Mouse (Mus musculus) heart, embryonic 15.5 days (tissue): ENCODE results near the gene Krt20. TPM values are rescaled to one million over a fixed set of nuclear protein-coding genes. Genes with fewer than 3 reads are reported as not detected.

Experiments used
- ATAC-seq: fragments of 200-750 bp; cut with Nextera tagmentation; replicated peaks from 2 replicates; pipeline ENCODE4 v1.8.0; 2017; ENCODE audit warnings: low read depth, moderate TSS enrichment; ENCODE audit not compliant: insufficient number of reproducible peaks, insufficient read depth, low FRiP score
- H3K27ac ChIP-seq: fragments of 300-500 bp; sonication (generic); 2 replicates; pipeline ENCODE4 v1.5.1; 2015; ENCODE audit warnings: mild to moderate bottlenecking, inconsistent platforms
- H3K27me3 ChIP-seq: fragments of 300-500 bp; sonication (generic); 2 replicates; pipeline ENCODE4 v1.6.1; 2015; ENCODE audit warnings: inconsistent platforms
- H3K36me3 ChIP-seq: fragments of 300-500 bp; sonication (generic); 2 replicates; pipeline ENCODE4 v1.6.1; 2015; ENCODE audit warnings: mild to moderate bottlenecking, inconsistent platforms
- H3K4me1 ChIP-seq: fragments of 300-500 bp; sonication (generic); replicated peaks from 2 replicates; pipeline ENCODE4 v1.6.1; 2015; ENCODE audit warnings: inconsistent platforms
- H3K4me2 ChIP-seq: fragments of 300-500 bp; sonication (generic); 2 replicates; pipeline ENCODE4 v1.6.1; 2015; ENCODE audit warnings: inconsistent platforms, mild to moderate bottlenecking, moderate library complexity
- H3K4me3 ChIP-seq: fragments of 300-500 bp; sonication (generic); 2 replicates; pipeline ENCODE4 v1.5.1; 2015; ENCODE audit warnings: mild to moderate bottlenecking, inconsistent platforms
- H3K9ac ChIP-seq: fragments of 300-500 bp; sonication (generic); 2 replicates; pipeline ENCODE4 v1.6.1; 2015; ENCODE audit warnings: mild to moderate bottlenecking, inconsistent platforms
- H3K9me3 ChIP-seq: fragments of 300-500 bp; sonication (generic); replicated peaks from 2 replicates; pipeline ENCODE4 v1.6.1; 2016; ENCODE audit warnings: inconsistent platforms
- WGBS: fragments of 180-500 bp; shearing (Covaris S2); methylation state at CpG from one replicate; pipeline ENCODE4 v1.1.7; 2015; ENCODE audit warnings: mixed read lengths; 5-methylcytosine and 5-hydroxymethylcytosine counted together
- polyA plus RNA-seq: library from polyadenylated mRNA; unstranded; fragments of >200 nt; fragmentation: Nextera tagmentation; extraction: Ambion mirVana; gene quantifications from 2 replicates; pipeline ENCODE4 v1.2.1, GENCODE M21; 2015

Krt20 gene
- polyA plus RNA-seq, 1 experiment from 2014 or later: 0.43 TPM

GRCm38 (mm10) chr11:99413247-99413646, 24.7 kb downstream of the Krt20 start:
- WGBS: 23% methylated on average over 6 of the region's 6 CpGs
- ATAC-seq: no peak

GRCm38 (mm10) chr11:99406186-99406585, 31.8 kb downstream of the Krt20 start:
- 63% methylated on average over 10 of the region's 10 CpGs for WGBS
- no peak for ATAC-seq
- Histone ChIP-seq H3K9me3 (no peaks in the 10 kb centered on the region), H3K4me2 (no peak overlapping the region), H3K4me1 (no peaks in the 10 kb centered on the region), H3K4me3 (no peak overlapping the region), H3K27me3 (peaks cover 17% of the 10 kb centered on the region), H3K36me3 (no peaks in the 10 kb centered on the region), H3K9ac (no peak overlapping the region), H3K27ac (no peak overlapping the region)

More at GRCm38 (mm10) chr11:99413247-99413646, 24.7 kb downstream of the Krt20 start:
- Histone ChIP-seq H3K27ac (no peak overlapping the region), H3K4me3 (no peak overlapping the region), H3K27me3 (peaks cover 10% of the 10 kb centered on the region), H3K9ac (no peak overlapping the region), H3K9me3 (no peaks in the 10 kb centered on the region), H3K4me2 (no peak overlapping the region), H3K4me1 (no peaks in the 10 kb centered on the region), H3K36me3 (no peaks in the 10 kb centered on the region)

GRCm38 (mm10) chr11:99399956-99400549, 37.9 kb downstream of the Krt20 start:
- 71% methylated on average over 13 of the region's 13 CpGs for WGBS
- no peak for ATAC-seq
- H3K9ac ChIP-seq: no peak overlapping the region
- H3K27me3 ChIP-seq: peaks cover 34% of the 10 kb centered on the region
- H3K4me1 ChIP-seq: no peaks in the 10 kb centered on the region
- H3K4me2 ChIP-seq: no peak overlapping the region
- no peaks in the 10 kb centered on the region for H3K36me3 ChIP-seq
- no peaks in the 10 kb centered on the region for H3K9me3 ChIP-seq
- H3K4me3 ChIP-seq: no peak overlapping the region
- H3K27ac ChIP-seq: no peak overlapping the region

GRCm38 (mm10) chr11:99398832-99399231, 39.1 kb downstream of the Krt20 start:
- Histone ChIP-seq H3K36me3 (no peaks in the 10 kb centered on the region), H3K9ac (no peak overlapping the region), H3K27me3 (peaks cover 36% of the 10 kb centered on the region), H3K4me2 (no peak overlapping the region), H3K4me1 (no peaks in the 10 kb centered on the region), H3K9me3 (no peaks in the 10 kb centered on the region), H3K4me3 (no peak overlapping the region), H3K27ac (no peak overlapping the region)
- WGBS: 63% methylated on average over 8 of the region's 8 CpGs
- no peak for ATAC-seq

- Histone ChIP-seq H3K4me3 (no peak overlapping the region), H3K9ac (no peak overlapping the region), H3K9me3 (no peaks in the 10 kb centered on the region), H3K27ac (no peak overlapping the region), H3K4me1 (no peaks in the 10 kb centered on the region), H3K4me2 (no peak overlapping the region), H3K36me3 (no peaks in the 10 kb centered on the region), H3K27me3 (peaks cover 37% of the 10 kb centered on the region)
- WGBS: 64% methylated on average over 3 of the region's 3 CpGs
- no peak for ATAC-seq
Observed at GRCm38 (mm10) chr11:99398084-99398483, 39.9 kb downstream of the Krt20 start.

GRCm38 (mm10) chr11:99396661-99397060, 41.3 kb downstream of the Krt20 start:
- no peak for ATAC-seq
- peaks cover 31% of the 10 kb centered on the region for H3K27me3 ChIP-seq
- H3K36me3 ChIP-seq: no peaks in the 10 kb centered on the region
- 78% methylated on average over 2 of the region's 2 CpGs for WGBS
- no peak overlapping the region for H3K27ac ChIP-seq
- no peak overlapping the region for H3K4me2 ChIP-seq
- no peaks in the 10 kb centered on the region for H3K4me1 ChIP-seq
- H3K9ac ChIP-seq: no peak overlapping the region
- no peaks in the 10 kb centered on the region for H3K9me3 ChIP-seq
- no peak overlapping the region for H3K4me3 ChIP-seq

- H3K27me3 ChIP-seq: peaks cover 31% of the 10 kb centered on the region
- no peak overlapping the region for H3K9ac ChIP-seq
- H3K36me3 ChIP-seq: no peaks in the 10 kb centered on the region
- H3K9me3 ChIP-seq: no peaks in the 10 kb centered on the region
- H3K27ac ChIP-seq: no peak overlapping the region
- H3K4me3 ChIP-seq: no peak overlapping the region
- ATAC-seq: no peak
- H3K4me2 ChIP-seq: no peak overlapping the region
- H3K4me1 ChIP-seq: no peaks in the 10 kb centered on the region
- WGBS: 38% methylated on average over 3 of the region's 3 CpGs
Observed at GRCm38 (mm10) chr11:99396034-99396433, 41.9 kb downstream of the Krt20 start.

GRCm38 (mm10) chr11:99392492-99392891, 45.5 kb downstream of the Krt20 start:
- H3K9ac ChIP-seq: no peak overlapping the region
- no peaks in the 10 kb centered on the region for H3K4me1 ChIP-seq
- ATAC-seq: no peak
- H3K4me3 ChIP-seq: no peak overlapping the region
- H3K4me2 ChIP-seq: no peak overlapping the region
- no peaks in the 10 kb centered on the region for H3K9me3 ChIP-seq
- H3K27me3 ChIP-seq: peaks cover 9% of the 10 kb centered on the region; the same call in 1 of the 2 replicates
- H3K36me3 ChIP-seq: no peaks in the 10 kb centered on the region
- 77% methylated on average over 10 of the region's 10 CpGs for WGBS
- H3K27ac ChIP-seq: no peak overlapping the region

- H3K27ac ChIP-seq: no peak overlapping the region
- H3K36me3 ChIP-seq: no peaks in the 10 kb centered on the region
- no peak overlapping the region for H3K4me3 ChIP-seq
- no peak overlapping the region for H3K4me2 ChIP-seq
- 75% methylated on average over 6 of the region's 6 CpGs for WGBS
- H3K4me1 ChIP-seq: peaks cover 3% of the 10 kb centered on the region; the same call in 1 of the 2 replicates
- H3K9ac ChIP-seq: no peak overlapping the region
- ATAC-seq: no peak
- 0 out of 2 replicates have a peak, but pooled peaks cover 3% of the 10 kb centered on the region for H3K27me3 ChIP-seq
- no peaks in the 10 kb centered on the region for H3K9me3 ChIP-seq
Observed at GRCm38 (mm10) chr11:99391375-99391774, 46.6 kb downstream of the Krt20 start.

- Histone ChIP-seq H3K27ac (no peak overlapping the region), H3K9me3 (no peaks in the 10 kb centered on the region), H3K4me1 (peaks cover 3% of the 10 kb centered on the region; the same call in 1 of the 2 replicates), H3K4me2 (no peak overlapping the region), H3K4me3 (no peak overlapping the region), H3K27me3 (0 out of 2 replicates have a peak, but pooled peaks cover 3% of the 10 kb centered on the region), H3K36me3 (no peaks in the 10 kb centered on the region), H3K9ac (no peak overlapping the region)
- no peak for ATAC-seq
- 59% methylated on average over 7 of the region's 7 CpGs for WGBS
Observed at GRCm38 (mm10) chr11:99390866-99391265, 47.1 kb downstream of the Krt20 start.

- Histone ChIP-seq H3K4me2 (no peak within 1 kb of the TSS), H3K4me1 (peaks cover 3% of the 10 kb centered on the region; the same call in 1 of the 2 replicates), H3K27me3 (peaks cover 7% of the 10 kb centered on the region), H3K36me3 (no peaks in the 10 kb centered on the region), H3K9me3 (no peaks in the 10 kb centered on the region), H3K4me3 (no peak within 1 kb of the TSS), H3K9ac (no peak within 1 kb of the TSS), H3K27ac (no peak within 1 kb of the TSS)
- no peak for ATAC-seq
- whole genome bisulfite sequencing: 72% methylated on average over 4 of the region's 4 CpGs
Observed at GRCm38 (mm10) chr11:99389264-99389663, 48.7 kb downstream of the Krt20 start, which contains the start of gene Krt10. Krt10 (minus strand) TSS chr11:99389364.

- Histone ChIP-seq H3K9ac (no peak overlapping the region), H3K9me3 (no peaks in the 10 kb centered on the region), H3K36me3 (no peaks in the 10 kb centered on the region), H3K27me3 (peaks cover 8% of the 10 kb centered on the region), H3K4me1 (peaks cover 3% of the 10 kb centered on the region; the same call in 1 of the 2 replicates), H3K27ac (no peak overlapping the region), H3K4me3 (no peak overlapping the region), H3K4me2 (no peak overlapping the region)
- 86% methylated on average over 18 of the region's 18 CpGs for WGBS
- ATAC-seq: no peak
Observed at GRCm38 (mm10) chr11:99388661-99389060, 49.3 kb downstream of the Krt20 start.
